Mouse (Mus musculus) embryonic fibroblast, embryonic 13.5 days (primary cell): ENCODE measurements around the gene Olfr876. TPM values are rescaled to one million over a fixed set of nuclear protein-coding genes. Genes with fewer than 3 reads are reported as not detected.

Experiments
- H3K27ac ChIP-seq: 2 replicates; pipeline ENCODE4 v1.5.1; 2012; ENCODE audit warnings: low read length, control low read depth, inconsistent platforms; ENCODE audit not compliant: insufficient read depth
- H3K4me1 ChIP-seq: 2 replicates; pipeline ENCODE4 v1.6.1; 2011; ENCODE audit warnings: low read length; ENCODE audit not compliant: control insufficient read depth, insufficient read depth
- H3K4me3 ChIP-seq: 2 replicates; pipeline ENCODE4 v1.5.1; 2011; ENCODE audit warnings: mild to moderate bottlenecking, control low read depth, low read length; ENCODE audit not compliant: insufficient read depth
- CTCF ChIP-seq: IDR thresholded peaks from 2 replicates; pipeline ENCODE4 v1.5.1; 2011; ENCODE audit warnings: mild to moderate bottlenecking, control low read depth, low read length, moderate library complexity, borderline replicate concordance; ENCODE audit not compliant: insufficient read depth
- POLR2A ChIP-seq: IDR thresholded peaks from 2 replicates; pipeline ENCODE4 v1.6.1; 2011; ENCODE audit warnings: low read depth, mild to moderate bottlenecking, control low read depth, low read length, moderate library complexity
- polyA plus RNA-seq: library from polyadenylated mRNA; stranded (reverse); fragments of >200 nt; gene quantifications from 2 replicates; pipeline ENCODE4 v1.2.4, GENCODE M21; 2011; ENCODE audit warnings: low read depth; ENCODE audit not compliant: missing spikeins, insufficient read length

Gene Olfr876
- polyA plus RNA-seq, 1 experiment = not detected

DNA sequence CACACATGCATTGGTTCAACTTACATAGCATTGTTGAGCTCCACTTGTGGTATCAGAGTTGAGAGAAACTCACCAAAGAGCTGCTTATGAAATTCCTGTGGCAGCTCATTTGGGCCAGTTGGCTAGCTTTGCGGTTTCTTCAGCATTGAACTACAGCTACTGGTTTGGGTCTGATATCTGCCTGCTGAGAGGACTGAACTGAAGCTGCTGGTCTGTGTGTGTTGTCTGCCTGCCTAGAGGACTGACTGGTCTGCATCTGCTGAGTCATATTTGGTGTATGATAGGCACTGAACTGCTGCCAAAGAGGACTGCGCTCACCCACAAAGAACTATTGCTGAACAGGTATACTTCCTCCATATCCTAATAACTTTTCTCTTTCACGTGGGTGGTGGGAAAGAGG lies 5.6 kb downstream of the Olfr876 start:
- Histone ChIP-seq H3K27ac (peak overlapping the region; percentile 3; the same call in 1 of the 2 replicates), H3K4me3 (no peak overlapping the region)
- TF ChIP-seq POLR2A = no peak
- TF ChIP-seq CTCF = no peak

DNA sequence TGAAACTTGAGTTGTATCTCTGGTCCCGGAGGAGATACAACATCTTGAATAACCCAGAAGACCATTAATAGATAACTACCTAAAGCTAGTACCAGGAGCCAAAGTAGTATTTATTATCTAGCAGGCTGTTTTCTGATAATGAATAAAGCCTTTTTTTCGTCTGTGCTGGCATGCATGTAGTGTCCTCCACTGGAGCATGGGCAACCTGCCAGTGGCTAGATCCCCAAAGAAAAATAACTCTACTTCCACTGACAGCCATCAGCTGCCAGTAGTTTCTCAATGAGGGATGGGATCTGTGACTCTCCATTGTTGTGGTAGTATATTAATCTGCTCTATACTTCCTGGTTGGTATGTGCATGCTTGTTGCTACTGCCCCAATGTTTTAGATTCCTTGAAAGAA lies 6.1 kb downstream of the Olfr876 start:
- H3K4me3 ChIP-seq = no peak overlapping the region
- no peak overlapping the region for H3K27ac ChIP-seq
- peaks cover 5% of the 10 kb centered on the region; the same call in 1 of the 2 replicates for H3K4me1 ChIP-seq
- TF ChIP-seq CTCF (no peak), POLR2A (no peak)

More for the DNA sequence above, 5.6 kb downstream of the Olfr876 start:
- peaks cover 5% of the 10 kb centered on the region; the same call in 1 of the 2 replicates for H3K4me1 ChIP-seq

DNA sequence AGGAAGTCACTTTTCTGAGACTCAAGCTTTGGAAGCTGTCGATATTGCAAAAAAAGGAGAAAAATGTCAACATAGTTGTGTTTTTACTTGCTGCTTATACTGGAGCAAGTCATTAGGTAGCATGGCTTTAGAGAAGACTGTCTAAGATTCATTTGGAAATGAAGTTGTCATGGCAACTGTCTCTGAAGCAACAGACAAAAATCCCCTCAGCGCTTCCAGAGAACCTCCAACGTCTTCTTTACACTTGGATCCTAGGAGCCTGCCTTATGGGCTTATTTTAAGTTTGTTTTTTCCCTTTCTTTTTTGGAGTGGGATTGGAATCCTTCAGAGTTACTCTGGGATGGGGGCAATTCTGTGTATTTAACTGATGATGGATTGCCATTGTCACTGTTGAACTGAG lies 11.9 kb downstream of the Olfr876 start:
- Histone ChIP-seq H3K4me1 (no peaks in the 10 kb centered on the region), H3K4me3 (no peak overlapping the region), H3K27ac (no peak overlapping the region)
- TF ChIP-seq CTCF (no peak), POLR2A (no peak)

GRCm38 (mm10) chr9:37829881-37830280 lies 27.1 kb downstream of the Olfr876 start:
- Histone ChIP-seq H3K4me1 (peaks cover 4% of the 10 kb centered on the region; the same call in 1 of the 2 replicates), H3K27ac (no peak overlapping the region), H3K4me3 (no peak overlapping the region)
- TF ChIP-seq POLR2A (no peak), CTCF (no peak)

DNA sequence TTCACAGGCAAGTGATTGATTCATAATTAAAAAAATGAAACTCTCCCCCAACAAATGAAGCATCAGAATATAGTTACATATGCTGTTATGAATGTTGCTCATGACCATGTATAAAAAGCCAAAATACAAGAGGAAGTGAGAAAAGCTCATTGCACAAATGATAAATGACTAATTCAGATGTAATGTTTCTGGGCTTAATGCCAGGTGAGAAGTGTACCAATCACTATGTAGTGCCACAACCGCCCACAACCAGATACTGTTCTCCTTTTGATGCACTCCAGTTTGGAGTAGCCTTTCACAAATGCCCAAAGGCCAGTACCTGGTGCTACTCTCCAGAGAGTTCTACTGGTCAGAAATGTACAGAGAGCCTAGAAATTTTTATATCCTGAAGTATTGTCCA lies 30.5 kb downstream of the Olfr876 start:
- Histone ChIP-seq H3K4me1 (peaks cover 4% of the 10 kb centered on the region; the same call in 1 of the 2 replicates), H3K27ac (no peak overlapping the region), H3K4me3 (no peak overlapping the region)
- TF ChIP-seq POLR2A = no peak
- TF ChIP-seq CTCF = no peak

GRCm38 (mm10) chr9:37849267-37849666 lies 46.4 kb downstream of the Olfr876 start:
- no peak for TF ChIP-seq CTCF
- TF ChIP-seq POLR2A = no peak
- no peak overlapping the region for H3K27ac ChIP-seq
- H3K4me1 ChIP-seq = no peaks in the 10 kb centered on the region
- no peak overlapping the region for H3K4me3 ChIP-seq

GRCm38 (mm10) chr9:37853969-37854368 lies 51.1 kb downstream of the Olfr876 start, which contains the start of gene Olfr877:
TSS of gene Olfr877 (plus strand) at chr9:37854269.
- TF ChIP-seq CTCF (no peak), POLR2A (no peak)
- no peak within 1 kb of the TSS for H3K27ac ChIP-seq
- no peak within 1 kb of the TSS for H3K4me3 ChIP-seq
- no peaks in the 10 kb centered on the region for H3K4me1 ChIP-seq

Other genes with a start within 250 kb of the Olfr876 start
- 10.5 and 16.1 TPM in 2 replicates for gene Siae, start 247.3 kb upstream of the Olfr876 start, polyA plus RNA-seq
- gene Spa17, start 189.3 kb upstream of the Olfr876 start, polyA plus RNA-seq = 2.5 and 3.5 TPM in 2 replicates
- 140 and 159 TPM in 2 replicates for gene Tbrg1, start 145.7 kb upstream of the Olfr876 start, polyA plus RNA-seq
- gene Panx3, start 133.8 kb upstream of the Olfr876 start, polyA plus RNA-seq = not detected in 2 replicates
- gene Olfr160, start 86.8 kb upstream of the Olfr876 start, polyA plus RNA-seq = not detected in 2 replicates
- not detected in 2 replicates for gene Olfr874, start 57.9 kb upstream of the Olfr876 start, polyA plus RNA-seq
- gene Olfr875, start 31.2 kb upstream of the Olfr876 start, polyA plus RNA-seq = not detected in 2 replicates
- gene Olfr877, start 51.2 kb downstream of the Olfr876 start, polyA plus RNA-seq = not detected in 2 replicates
- not detected in 2 replicates for gene Olfr145, start 93.7 kb downstream of the Olfr876 start, polyA plus RNA-seq
- gene Olfr878, start 114.8 kb downstream of the Olfr876 start, polyA plus RNA-seq = not detected in 2 replicates
- gene Olfr881, start 188.8 kb downstream of the Olfr876 start, polyA plus RNA-seq = not detected in 2 replicates
- not detected in 2 replicates for gene Olfr883, start 222.8 kb downstream of the Olfr876 start, polyA plus RNA-seq
- not detected in 2 replicates for gene Olfr884, start 243.5 kb downstream of the Olfr876 start, polyA plus RNA-seq